Mouse (Mus musculus): ENCODE measurements around the gene Tmem233. TPM values are rescaled to one million over a fixed set of nuclear protein-coding genes. Genes with fewer than 3 reads are reported as not detected.

Tmem233 gene
- polyA plus RNA-seq, 1 experiment from 2014 or later: not detected

- Histone ChIP-seq H3K4me3 (no peak overlapping the region), H3K27me3 (replicated peaks) (no peaks in the 10 kb centered on the region), H3K4me1 (no peaks in the 10 kb centered on the region), H3K4me2 (no peak overlapping the region), H3K9ac (no peak overlapping the region), H3K9me3 (no peaks in the 10 kb centered on the region), H3K36me3 (replicated peaks) (peaks cover 53% of the 10 kb centered on the region), H3K27ac (no peak overlapping the region)
- WGBS: 80% methylated on average over 8 of the region's 8 CpGs
- ATAC-seq (replicated peaks): no peak
Observed at GRCm38 (mm10) chr5:116013821-116014220, 69.2 kb downstream of the Tmem233 start.

- no peaks in the 10 kb centered on the region for H3K27me3 ChIP-seq (replicated peaks)
- H3K9ac ChIP-seq: no peak overlapping the region
- H3K27ac ChIP-seq: no peak overlapping the region
- peaks cover 42% of the 10 kb centered on the region for H3K36me3 ChIP-seq (replicated peaks)
- H3K4me3 ChIP-seq: no peak overlapping the region
- no peak for ATAC-seq (replicated peaks)
- 94% methylated on average over 7 of the region's 7 CpGs for WGBS
- no peaks in the 10 kb centered on the region for H3K9me3 ChIP-seq
- H3K4me1 ChIP-seq: no peaks in the 10 kb centered on the region
- no peak overlapping the region for H3K4me2 ChIP-seq
Observed at GRCm38 (mm10) chr5:116012503-116012902, 70.5 kb downstream of the Tmem233 start.

- Histone ChIP-seq H3K4me2 (no peak overlapping the region), H3K4me3 (no peak overlapping the region), H3K36me3 (replicated peaks) (peaks cover 34% of the 10 kb centered on the region), H3K27ac (no peak overlapping the region), H3K9ac (no peak overlapping the region), H3K9me3 (no peaks in the 10 kb centered on the region), H3K4me1 (no peaks in the 10 kb centered on the region), H3K27me3 (replicated peaks) (no peaks in the 10 kb centered on the region)
- no peak for ATAC-seq (replicated peaks)
- 93% methylated on average over 7 of the region's 7 CpGs for WGBS
Observed at GRCm38 (mm10) chr5:116011700-116012099, 71.3 kb downstream of the Tmem233 start.

GRCm38 (mm10) chr5:116009884-116010627, 73.0 kb downstream of the Tmem233 start:
- Histone ChIP-seq H3K9me3 (no peaks in the 10 kb centered on the region), H3K27me3 (replicated peaks) (no peaks in the 10 kb centered on the region), H3K4me1 (no peaks in the 10 kb centered on the region), H3K27ac (no peak overlapping the region), H3K4me3 (no peak overlapping the region), H3K4me2 (no peak overlapping the region), H3K9ac (no peak overlapping the region), H3K36me3 (replicated peaks) (peaks cover 18% of the 10 kb centered on the region)
- ATAC-seq (replicated peaks): no peak
- 80% methylated on average over 2 of the region's 2 CpGs for WGBS

GRCm38 (mm10) chr5:116009091-116009851, 73.8 kb downstream of the Tmem233 start:
- no peaks in the 10 kb centered on the region for H3K4me1 ChIP-seq
- no peak overlapping the region for H3K27ac ChIP-seq
- H3K4me2 ChIP-seq: no peak overlapping the region
- no peak for ATAC-seq (replicated peaks)
- WGBS: 72% methylated on average over 15 of the region's 15 CpGs
- H3K36me3 ChIP-seq (replicated peaks): peaks cover 10% of the 10 kb centered on the region
- no peak overlapping the region for H3K9ac ChIP-seq
- H3K9me3 ChIP-seq: no peaks in the 10 kb centered on the region
- no peaks in the 10 kb centered on the region for H3K27me3 ChIP-seq (replicated peaks)
- H3K4me3 ChIP-seq: no peak overlapping the region

- Histone ChIP-seq H3K4me2 (no peak overlapping the region), H3K9me3 (no peaks in the 10 kb centered on the region), H3K27me3 (replicated peaks) (no peaks in the 10 kb centered on the region), H3K4me1 (no peaks in the 10 kb centered on the region), H3K36me3 (replicated peaks) (no peaks in the 10 kb centered on the region), H3K27ac (no peak overlapping the region), H3K9ac (no peak overlapping the region), H3K4me3 (no peak overlapping the region)
- no peak for ATAC-seq (replicated peaks)
- 90% methylated on average over 13 of the region's 13 CpGs for WGBS
Observed at GRCm38 (mm10) chr5:116007723-116008122, 75.3 kb downstream of the Tmem233 start.

- Histone ChIP-seq H3K4me1 (no peaks in the 10 kb centered on the region), H3K36me3 (replicated peaks) (no peaks in the 10 kb centered on the region), H3K4me2 (no peak overlapping the region), H3K27me3 (replicated peaks) (no peaks in the 10 kb centered on the region), H3K27ac (no peak overlapping the region), H3K9me3 (no peaks in the 10 kb centered on the region), H3K4me3 (no peak overlapping the region), H3K9ac (no peak overlapping the region)
- WGBS: 63% methylated on average over 22 of the region's 22 CpGs
- ATAC-seq (replicated peaks): no peak
Observed at GRCm38 (mm10) chr5:116006324-116007099, 76.5 kb downstream of the Tmem233 start.

GRCm38 (mm10) chr5:116004271-116004670, 78.8 kb downstream of the Tmem233 start:
- no peak overlapping the region for H3K4me2 ChIP-seq
- no peak overlapping the region for H3K4me3 ChIP-seq
- H3K9ac ChIP-seq: no peak overlapping the region
- WGBS: 83% methylated on average over 10 of the region's 10 CpGs
- H3K36me3 ChIP-seq (replicated peaks): no peaks in the 10 kb centered on the region; the same call in 1 of the 2 replicates
- H3K27ac ChIP-seq: no peak overlapping the region
- no peaks in the 10 kb centered on the region for H3K4me1 ChIP-seq
- no peaks in the 10 kb centered on the region for H3K27me3 ChIP-seq (replicated peaks)
- ATAC-seq (replicated peaks): no peak
- no peaks in the 10 kb centered on the region for H3K9me3 ChIP-seq

GRCm38 (mm10) chr5:116003825-116004224, 79.2 kb downstream of the Tmem233 start:
- Histone ChIP-seq H3K4me2 (no peak overlapping the region; the same call in 1 of the 2 replicates), H3K4me3 (no peak overlapping the region), H3K27ac (no peak overlapping the region), H3K9ac (no peak overlapping the region), H3K4me1 (no peaks in the 10 kb centered on the region), H3K9me3 (no peaks in the 10 kb centered on the region), H3K27me3 (replicated peaks) (no peaks in the 10 kb centered on the region), H3K36me3 (replicated peaks) (no peaks in the 10 kb centered on the region; the same call in 1 of the 2 replicates)
- no peak for ATAC-seq (replicated peaks)
- 39% methylated on average over 13 of the region's 13 CpGs for WGBS

GRCm38 (mm10) chr5:116003154-116003553, 79.9 kb downstream of the Tmem233 start:
- no peak overlapping the region for H3K4me3 ChIP-seq
- no peaks in the 10 kb centered on the region for H3K4me1 ChIP-seq
- H3K4me2 ChIP-seq: no peak overlapping the region
- H3K36me3 ChIP-seq (replicated peaks): no peaks in the 10 kb centered on the region; the same call in 1 of the 2 replicates
- WGBS: 83% methylated on average over 8 of the region's 8 CpGs
- H3K27ac ChIP-seq: no peak overlapping the region
- H3K9me3 ChIP-seq: no peaks in the 10 kb centered on the region
- no peaks in the 10 kb centered on the region for H3K27me3 ChIP-seq (replicated peaks)
- H3K9ac ChIP-seq: no peak overlapping the region
- no peak for ATAC-seq (replicated peaks)

- no peak overlapping the region for H3K27ac ChIP-seq
- ATAC-seq (replicated peaks): no peak
- H3K4me2 ChIP-seq: no peak overlapping the region
- 75% methylated on average over 13 of the region's 13 CpGs for WGBS
- H3K4me3 ChIP-seq: no peak overlapping the region
- H3K4me1 ChIP-seq: no peaks in the 10 kb centered on the region
- H3K9me3 ChIP-seq: no peaks in the 10 kb centered on the region
- H3K36me3 ChIP-seq (replicated peaks): no peaks in the 10 kb centered on the region; the same call in 1 of the 2 replicates
- H3K9ac ChIP-seq: no peak overlapping the region
- H3K27me3 ChIP-seq (replicated peaks): no peaks in the 10 kb centered on the region
Observed at GRCm38 (mm10) chr5:115997376-115997775, 85.7 kb downstream of the Tmem233 start.

GRCm38 (mm10) chr5:115994101-115994500, 88.9 kb downstream of the Tmem233 start:
- H3K27ac ChIP-seq: no peak overlapping the region
- H3K9ac ChIP-seq: no peak overlapping the region
- H3K9me3 ChIP-seq: 0 out of 2 replicates have a peak, but pooled peaks cover 2% of the 10 kb centered on the region
- 82% methylated on average over 15 of the region's 15 CpGs for WGBS
- ATAC-seq (replicated peaks): no peak
- no peak overlapping the region for H3K4me3 ChIP-seq
- H3K27me3 ChIP-seq (replicated peaks): no peaks in the 10 kb centered on the region
- no peak overlapping the region for H3K4me2 ChIP-seq
- H3K4me1 ChIP-seq: no peaks in the 10 kb centered on the region
- H3K36me3 ChIP-seq (replicated peaks): peaks cover 17% of the 10 kb centered on the region
